In genomic region chr17:85949919-85950505, GRCm38 (mm10) we compare ENCODE assay signal across 12 mouse cellular contexts.
DNase-seq lines count a peak whose midpoint lies in the region; ATAC-seq lines count a peak whose summit lies in the region.
"Had no signal": no experiment of that assay in that cellular context is flagged by ENCODE, and none has a peak within 500 bp of the region (broad histone marks: within the 10 kb centered on the region; RNA-seq: fewer than 3 reads in every experiment).

No protein-coding gene starts in this region.

- no peak overlapping the region for H3K27ac ChIP-seq in embryonic facial prominence, embryonic 11.5 days (replicated peaks; ENCODE audit: low read depth, low read length)
- H3K27ac ChIP-seq in hindbrain, embryonic 12.5 days = peak overlapping the region; percentile 13; the same call in 1 of the 2 replicates
- H3K27ac ChIP-seq in midbrain, embryonic 15.5 days = no peak overlapping the region
- H3K27ac ChIP-seq in heart, embryonic 10.5 days = no peak overlapping the region
- H3K27ac ChIP-seq: liver, embryonic 13.5 days had no signal

- WGBS in embryonic facial prominence, embryonic 11.5 days = 44% methylated on average over 14 of the region's 14 CpGs
- 20% methylated on average over 14 of the region's 14 CpGs for WGBS in hindbrain, embryonic 12.5 days
- WGBS in midbrain, embryonic 15.5 days = 26% methylated on average over 14 of the region's 14 CpGs
- WGBS in heart, embryonic 10.5 days = 71% methylated on average over 14 of the region's 14 CpGs

- H3K4me3 ChIP-seq in embryonic facial prominence, embryonic 11.5 days (ENCODE audit: low read depth, low read length) = no peak overlapping the region
- H3K4me3 ChIP-seq in hindbrain, embryonic 12.5 days = no peak overlapping the region
- H3K4me3 ChIP-seq in midbrain, embryonic 15.5 days = no peak overlapping the region
- H3K4me3 ChIP-seq in heart, embryonic 10.5 days = no peak overlapping the region
- H3K4me3 ChIP-seq: liver, embryonic 13.5 days; myocyte had no signal

- H3K4me2 ChIP-seq in embryonic facial prominence, embryonic 11.5 days (ENCODE audit: low read depth, low read length) = no peak overlapping the region
- H3K4me2 ChIP-seq in hindbrain, embryonic 12.5 days (replicated peaks) = peak overlapping the region; percentile 13; the same call in 1 of the 2 replicates
- H3K4me2 ChIP-seq in midbrain, embryonic 15.5 days = no peak overlapping the region
- H3K4me2 ChIP-seq: liver, embryonic 13.5 days had no signal

- peak; percentile 67; the same call in 1 of the 2 replicates for ATAC-seq in embryonic facial prominence, embryonic 11.5 days (replicated peaks; ENCODE audit: insufficient number of reproducible peaks, low FRiP score, low TSS enrichment, low read depth)
- peak; percentile 85 for ATAC-seq in hindbrain, embryonic 12.5 days (ENCODE audit: low FRiP score)
- ATAC-seq in midbrain, embryonic 15.5 days (replicated peaks) = peak; percentile 71; the same call in 1 of the 2 replicates
- no peak for ATAC-seq in activated CD4-positive, CD25-positive, alpha-beta regulatory T cell, adult 4 months
- ATAC-seq in granulocyte monocyte progenitor cell, adult 5-6 weeks (replicated peaks; ENCODE audit: poor library complexity, severe bottlenecking) = no peak

- H3K27me3 ChIP-seq in embryonic facial prominence, embryonic 11.5 days (ENCODE audit: control insufficient read depth, insufficient read depth, low read length) = no peaks in the 10 kb centered on the region
- H3K27me3 ChIP-seq in hindbrain, embryonic 12.5 days = peaks cover 12% of the 10 kb centered on the region
- H3K27me3 ChIP-seq in midbrain, embryonic 15.5 days (replicated peaks) = no peaks in the 10 kb centered on the region
- H3K27me3 ChIP-seq in heart, embryonic 10.5 days (ENCODE audit: insufficient read depth, poor library complexity, severe bottlenecking) = peaks cover 38% of the 10 kb centered on the region

- no peaks in the 10 kb centered on the region for H3K36me3 ChIP-seq in embryonic facial prominence, embryonic 11.5 days (replicated peaks; ENCODE audit: control insufficient read depth, insufficient read depth, low read depth, low read length)
- no peaks in the 10 kb centered on the region for H3K36me3 ChIP-seq in hindbrain, embryonic 12.5 days
- no peaks in the 10 kb centered on the region for H3K36me3 ChIP-seq in midbrain, embryonic 15.5 days (replicated peaks)
- no peaks in the 10 kb centered on the region for H3K36me3 ChIP-seq in heart, embryonic 10.5 days
- H3K36me3 ChIP-seq: liver, embryonic 13.5 days had no signal

- peak; percentile 41 to 57 for DNase-seq in kidney, postnatal 4 days
- no peak for DNase-seq in kidney, adult 11 months
- DNase-seq in embryonic facial prominence, embryonic 11.5 days (ENCODE audit: low spot score) = peak; percentile 38
- no peak for DNase-seq in heart, embryonic 10.5 days (ENCODE audit: low spot score)
- DNase-seq: cerebellum, adult 11-12 months; layer of hippocampus, adult 9-11 months; liver, embryonic 13.5 days had no signal

- no peak overlapping the region for H3K9ac ChIP-seq in embryonic facial prominence, embryonic 11.5 days (replicated peaks; ENCODE audit: low read length)
- no peak overlapping the region for H3K9ac ChIP-seq in hindbrain, embryonic 12.5 days
- H3K9ac ChIP-seq in midbrain, embryonic 15.5 days = no peak overlapping the region
- H3K9ac ChIP-seq: liver, embryonic 13.5 days had no signal

- no peaks in the 10 kb centered on the region for H3K9me3 ChIP-seq in embryonic facial prominence, embryonic 11.5 days (replicated peaks; ENCODE audit: control insufficient read depth, low read length)
- no peaks in the 10 kb centered on the region for H3K9me3 ChIP-seq in hindbrain, embryonic 12.5 days (replicated peaks)
- H3K9me3 ChIP-seq in midbrain, embryonic 15.5 days = no peaks in the 10 kb centered on the region
- no peaks in the 10 kb centered on the region for H3K9me3 ChIP-seq in heart, embryonic 10.5 days
- H3K9me3 ChIP-seq: liver, embryonic 13.5 days had no signal

- 0 out of 2 replicates have a peak, but pooled peaks cover 2% of the 10 kb centered on the region for H3K4me1 ChIP-seq in embryonic facial prominence, embryonic 11.5 days (ENCODE audit: control insufficient read depth, insufficient read depth, low read length)
- H3K4me1 ChIP-seq in hindbrain, embryonic 12.5 days = peaks cover 15% of the 10 kb centered on the region
- peaks cover 4% of the 10 kb centered on the region; the same call in 1 of the 2 replicates for H3K4me1 ChIP-seq in midbrain, embryonic 15.5 days
- H3K4me1 ChIP-seq in heart, embryonic 10.5 days = peaks cover 4% of the 10 kb centered on the region; the same call in 1 of the 2 replicates
- H3K4me1 ChIP-seq: liver, embryonic 13.5 days had no signal

Comparison
In these comparisons a context has a peak if more than half of its experiments do, and no peak if none do; other contexts are left out.
1. DNase-seq: peak in kidney, postnatal 4 days (2 of 2) and embryonic facial prominence, embryonic 11.5 days (single experiment); none in kidney, adult 11 months (single experiment) and heart, embryonic 10.5 days (single experiment).
2. ATAC-seq: peak in embryonic facial prominence, embryonic 11.5 days (single experiment), hindbrain, embryonic 12.5 days (single experiment) and midbrain, embryonic 15.5 days (single experiment); none in activated CD4-positive, CD25-positive, alpha-beta regulatory T cell, adult 4 months (single experiment) and granulocyte monocyte progenitor cell, adult 5-6 weeks (single experiment).